ENCODE assay signal across 8 mouse cellular contexts in genomic region chr6:87876068-87876643, GRCm38 (mm10). TPM values are rescaled to one million over a fixed set of nuclear protein-coding genes. Genes with fewer than 3 reads are reported as not detected.
DNase-seq lines count a peak whose midpoint lies in the region; ATAC-seq and TF ChIP-seq lines count a peak whose summit lies in the region.

No protein-coding gene starts in this region.

- H3K4me1 ChIP-seq in intestine, embryonic 16.5 days (ENCODE audit: control insufficient read depth, insufficient read depth, low read length): peaks cover 9% of the 10 kb centered on the region; the same call in 1 of the 2 replicates
- H3K4me1 ChIP-seq in lung, embryonic 14.5 days (ENCODE audit: insufficient read depth): no peaks in the 10 kb centered on the region
- H3K4me1 ChIP-seq in hindbrain, embryonic 12.5 days: no peaks in the 10 kb centered on the region

- peak overlapping the region; percentile 84 for H3K27ac ChIP-seq in intestine, embryonic 16.5 days (ENCODE audit: low read length)
- H3K27ac ChIP-seq in lung, embryonic 14.5 days (ENCODE audit: low read depth): no peak overlapping the region
- no peak overlapping the region for H3K27ac ChIP-seq in hindbrain, embryonic 12.5 days

- no peaks in the 10 kb centered on the region; the same call in 1 of the 2 replicates for H3K9me3 ChIP-seq in intestine, embryonic 16.5 days (ENCODE audit: control insufficient read depth, low read length)
- H3K9me3 ChIP-seq in lung, embryonic 14.5 days (ENCODE audit: low read depth, low read length): no peaks in the 10 kb centered on the region
- no peaks in the 10 kb centered on the region for H3K9me3 ChIP-seq in hindbrain, embryonic 12.5 days (replicated peaks)

- H3K9ac ChIP-seq in intestine, embryonic 16.5 days (ENCODE audit: low read depth, low read length): no peak overlapping the region
- H3K9ac ChIP-seq in lung, embryonic 14.5 days: no peak overlapping the region
- H3K9ac ChIP-seq in hindbrain, embryonic 12.5 days: no peak overlapping the region

- ATAC-seq in intestine, embryonic 16.5 days: no peak
- no peak; the same call in 1 of the 2 replicates for ATAC-seq in lung, embryonic 14.5 days (ENCODE audit: insufficient read depth)
- ATAC-seq in hindbrain, embryonic 12.5 days (ENCODE audit: low FRiP score): no peak

- peak; percentile 72 for DNase-seq in ES-CJ7 (ENCODE audit: low read depth, low spot score)
- DNase-seq in embryo, embryonic 9.5 days (ENCODE audit: extremely low spot score): peak; percentile 8
- peak; percentile 51 for DNase-seq in lung, embryonic 14.5 days
- no peak for DNase-seq in frontal cortex, adult 2 months (ENCODE audit: extremely low spot score in 1 of 2, low spot score in 1 of 2)
- DNase-seq in frontal cortex, postnatal 36 days (ENCODE audit: low spot score in 2 of 2): no peak
- no peak for DNase-seq in urinary bladder, postnatal 10 days (ENCODE audit: low spot score)

- no peaks in the 10 kb centered on the region for H3K36me3 ChIP-seq in intestine, embryonic 16.5 days (ENCODE audit: control insufficient read depth, insufficient read depth, low read length)
- H3K36me3 ChIP-seq in lung, embryonic 14.5 days (ENCODE audit: insufficient read depth): no peaks in the 10 kb centered on the region
- H3K36me3 ChIP-seq in hindbrain, embryonic 12.5 days: no peaks in the 10 kb centered on the region

- H3K4me3 ChIP-seq in intestine, embryonic 16.5 days (ENCODE audit: low read length): no peak overlapping the region
- no peak overlapping the region for H3K4me3 ChIP-seq in lung, embryonic 14.5 days (ENCODE audit: low read depth, low read length)
- no peak overlapping the region for H3K4me3 ChIP-seq in hindbrain, embryonic 12.5 days

- no peak for TF ChIP-seq CTCF in lung, embryonic 14.5 days (IDR thresholded peaks at IDR 0.05; ENCODE audit: low read depth)

- 71% methylated on average over 13 of the region's 13 CpGs for WGBS in intestine, embryonic 16.5 days
- 71% methylated on average over 13 of the region's 13 CpGs for WGBS in lung, embryonic 14.5 days
- WGBS in hindbrain, embryonic 12.5 days: 77% methylated on average over 13 of the region's 13 CpGs

- no peak overlapping the region for H3K4me2 ChIP-seq in intestine, embryonic 16.5 days (ENCODE audit: low read depth, low read length)
- no peak overlapping the region for H3K4me2 ChIP-seq in lung, embryonic 14.5 days
- no peak overlapping the region for H3K4me2 ChIP-seq in hindbrain, embryonic 12.5 days (replicated peaks)

- H3K27me3 ChIP-seq in intestine, embryonic 16.5 days (replicated peaks; ENCODE audit: control insufficient read depth, insufficient read depth, low read length): no peaks in the 10 kb centered on the region
- no peaks in the 10 kb centered on the region for H3K27me3 ChIP-seq in lung, embryonic 14.5 days (ENCODE audit: insufficient read depth, low read length)
- H3K27me3 ChIP-seq in hindbrain, embryonic 12.5 days: no peaks in the 10 kb centered on the region

RNA-seq across cellular contexts. Expression of gene Copg1, which starts 11.5 kb away (rescaled TPM):
- polyA plus RNA-seq in intestine, embryonic 16.5 days (2015; fragmentation: Nextera tagmentation; extraction: Ambion mirVana): 162 and 166 TPM in 2 replicates
- 177 TPM in 2 replicates for polyA plus RNA-seq in lung, embryonic 14.5 days (2014; fragmentation: Nextera tagmentation; extraction: Ambion mirVana)
- 170 TPM in 2 replicates for polyA plus RNA-seq in frontal cortex, adult 2 months (2012; rRNA removed)
- 165 TPM in 2 replicates for polyA plus RNA-seq in hindbrain, embryonic 12.5 days (2016; fragmentation: Nextera tagmentation; extraction: Ambion mirVana)

RNA-seq across cellular contexts. Expression of gene Cnbp, which starts 25.2 kb away (rescaled TPM):
- 831 and 949 TPM in 2 replicates for polyA plus RNA-seq in intestine, embryonic 16.5 days (2015; fragmentation: Nextera tagmentation; extraction: Ambion mirVana)
- polyA plus RNA-seq in lung, embryonic 14.5 days (2014; fragmentation: Nextera tagmentation; extraction: Ambion mirVana): 1,237 and 1,257 TPM in 2 replicates
- 326 and 335 TPM in 2 replicates for polyA plus RNA-seq in frontal cortex, adult 2 months (2012; rRNA removed)
- 793 and 799 TPM in 2 replicates for polyA plus RNA-seq in hindbrain, embryonic 12.5 days (2016; fragmentation: Nextera tagmentation; extraction: Ambion mirVana)

RNA-seq across cellular contexts. Expression of gene Isy1, which starts 37.6 kb away (rescaled TPM):
- 42.5 and 50.5 TPM in 2 replicates for polyA plus RNA-seq in intestine, embryonic 16.5 days (2015; fragmentation: Nextera tagmentation; extraction: Ambion mirVana)
- polyA plus RNA-seq in lung, embryonic 14.5 days (2014; fragmentation: Nextera tagmentation; extraction: Ambion mirVana): 50.8 and 52.9 TPM in 2 replicates
- polyA plus RNA-seq in frontal cortex, adult 2 months (2012; rRNA removed): 26.7 and 26.9 TPM in 2 replicates
- polyA plus RNA-seq in hindbrain, embryonic 12.5 days (2016; fragmentation: Nextera tagmentation; extraction: Ambion mirVana): 47.4 and 52.7 TPM in 2 replicates

RNA-seq across cellular contexts. Expression of gene Hmces, which starts 37.6 kb away (rescaled TPM):
- polyA plus RNA-seq in intestine, embryonic 16.5 days (2015; fragmentation: Nextera tagmentation; extraction: Ambion mirVana): 31.6 and 35.6 TPM in 2 replicates
- 55.3 and 59.2 TPM in 2 replicates for polyA plus RNA-seq in lung, embryonic 14.5 days (2014; fragmentation: Nextera tagmentation; extraction: Ambion mirVana)
- 42.2 and 43.0 TPM in 2 replicates for polyA plus RNA-seq in frontal cortex, adult 2 months (2012; rRNA removed)
- 43.7 and 45.2 TPM in 2 replicates for polyA plus RNA-seq in hindbrain, embryonic 12.5 days (2016; fragmentation: Nextera tagmentation; extraction: Ambion mirVana)

RNA-seq across cellular contexts. Expression of gene Gm45140, which starts 40.6 kb away (rescaled TPM):
- polyA plus RNA-seq in intestine, embryonic 16.5 days (2015; fragmentation: Nextera tagmentation; extraction: Ambion mirVana): 3.7 and 4.1 TPM in 2 replicates
- 3.3 and 5.0 TPM in 2 replicates for polyA plus RNA-seq in lung, embryonic 14.5 days (2014; fragmentation: Nextera tagmentation; extraction: Ambion mirVana)
- polyA plus RNA-seq in frontal cortex, adult 2 months (2012; rRNA removed): 3.8 and 5.9 TPM in 2 replicates
- polyA plus RNA-seq in hindbrain, embryonic 12.5 days (2016; fragmentation: Nextera tagmentation; extraction: Ambion mirVana): 4.1 and 5.0 TPM in 2 replicates

Comparison
In these comparisons a context has a peak if more than half of its experiments do, and no peak if none do; other contexts are left out.
1. DNase-seq: peak in ES-CJ7 (single experiment), embryo, embryonic 9.5 days (single experiment) and lung, embryonic 14.5 days (single experiment); none in frontal cortex, adult 2 months (0 of 2), frontal cortex, postnatal 36 days (0 of 2) and urinary bladder, postnatal 10 days (single experiment).